Mouse (Mus musculus) myocyte (in vitro differentiated cells): ENCODE measurements around the gene Ylpm1. TPM values are rescaled to one million over a fixed set of nuclear protein-coding genes. Genes with fewer than 3 reads are reported as not detected.
A peak's percentile ranks its signal among the peaks of the same experiment; 100 is the strongest.

Experiments used
- H3K27me3 ChIP-seq: one replicate; pipeline ENCODE4 v1.6.1; 2011; ENCODE audit not compliant: control insufficient read depth, insufficient read depth, insufficient read length
- H3K36me3 ChIP-seq: one replicate; pipeline ENCODE4 v1.6.1; 2011; ENCODE audit not compliant: control insufficient read depth, insufficient read depth
- H3K4me2 ChIP-seq: one replicate; pipeline ENCODE4 v1.6.1; 2011; ENCODE audit warnings: low read depth, control low read depth
- H3K4me3 ChIP-seq: one replicate; pipeline ENCODE4 v1.5.1; 2011; ENCODE audit warnings: mild to moderate bottlenecking, control low read depth, moderate library complexity
- H3K79me2 ChIP-seq: one replicate; pipeline ENCODE4 v1.6.1; 2011; ENCODE audit not compliant: control insufficient read depth, insufficient read depth
- H3ac ChIP-seq: one replicate; pipeline ENCODE4 v1.6.1; 2011; ENCODE audit not compliant: control insufficient read depth, insufficient read length
- CEBPB ChIP-seq: IDR thresholded peaks from 2 replicates; pipeline ENCODE4 v1.6.1; 2011; ENCODE audit warnings: mild to moderate bottlenecking, moderate library complexity; ENCODE audit not compliant: poor library complexity, insufficient read depth, severe bottlenecking
- E2F4 ChIP-seq: IDR thresholded peaks from one replicate; pipeline ENCODE4 v1.6.1; 2011; ENCODE audit warnings: mild to moderate bottlenecking, control low read depth, moderate library complexity; ENCODE audit not compliant: insufficient read depth
- MAX ChIP-seq: IDR thresholded peaks from one replicate; pipeline ENCODE4 v1.6.1; 2011; ENCODE audit warnings: low read depth, mild to moderate bottlenecking, control low read depth
- MYOD1 ChIP-seq, 3 experiments: IDR thresholded peaks; one replicate each; pipeline ENCODE4 v1.6.1; 2011; ENCODE audit warnings: control low read depth in 2 of 3, low read depth in 2 of 3, mild to moderate bottlenecking in 2 of 3, moderate library complexity in 1 of 3; ENCODE audit not compliant: insufficient read length in 2 of 3, control insufficient read depth in 1 of 3
- MYOG ChIP-seq, 3 experiments: IDR thresholded peaks; one replicate each; pipeline ENCODE4 v1.6.1; 2011; ENCODE audit warnings: control low read depth in 2 of 3, low read depth in 2 of 3, mild to moderate bottlenecking in 2 of 3; ENCODE audit not compliant: insufficient read length in 2 of 3, control insufficient read depth in 1 of 3, insufficient read depth in 1 of 3
- POLR2A ChIP-seq: IDR thresholded peaks from one replicate; pipeline ENCODE4 v1.6.1; 2011; ENCODE audit warnings: low read depth, mild to moderate bottlenecking, control low read depth, moderate library complexity; ENCODE audit not compliant: insufficient read length
- POLR2AphosphoS2 ChIP-seq: IDR thresholded peaks from one replicate; pipeline ENCODE4 v1.6.1; 2011; ENCODE audit warnings: low read depth, control low read depth; ENCODE audit not compliant: insufficient read length
- REST ChIP-seq: IDR thresholded peaks from one replicate; pipeline ENCODE4 v1.6.1; 2011; ENCODE audit warnings: mild to moderate bottlenecking, control low read depth, moderate library complexity; ENCODE audit not compliant: insufficient read depth, insufficient read length
- SRF ChIP-seq: IDR thresholded peaks from one replicate; pipeline ENCODE4 v1.6.1; 2011; ENCODE audit warnings: low read depth; ENCODE audit not compliant: control insufficient read depth, insufficient read length
- TCF12 ChIP-seq: IDR thresholded peaks from one replicate; pipeline ENCODE4 v1.6.1; 2011; ENCODE audit warnings: mild to moderate bottlenecking, control low read depth; ENCODE audit not compliant: poor library complexity, insufficient read depth, severe bottlenecking
- TCF3 ChIP-seq: IDR thresholded peaks from one replicate; pipeline ENCODE4 v1.6.1; 2011; ENCODE audit warnings: low read depth, control low read depth; ENCODE audit not compliant: insufficient read length
- USF1 ChIP-seq: IDR thresholded peaks from one replicate; pipeline ENCODE4 v1.6.1; 2011; ENCODE audit warnings: low read depth, mild to moderate bottlenecking, control low read depth, moderate library complexity
- polyA plus RNA-seq: library from polyadenylated mRNA; unstranded; fragments of >200 nt; fragmentation: generic; extraction: Trizol; gene quantifications from one replicate; pipeline ENCODE4 v1.2.1, GENCODE M21; 2012; ENCODE audit warnings: missing spikeins

Gene Ylpm1
- polyA plus RNA-seq, 1 experiment, result 21.0 TPM

GRCm38 (mm10) chr12:84951531-84951930 lies 44.6 kb upstream of the Ylpm1 start:
- Histone ChIP-seq H3K4me2 (no peak overlapping the region), H3K36me3 (peaks cover 43% of the 10 kb centered on the region), H3K27me3 (no peaks in the 10 kb centered on the region), H3K4me3 (no peak overlapping the region), H3ac (no peak overlapping the region), H3K79me2 (no peaks in the 10 kb centered on the region)
- no peak for TF ChIP-seq SRF
- no peak for TF ChIP-seq USF1

DNA sequence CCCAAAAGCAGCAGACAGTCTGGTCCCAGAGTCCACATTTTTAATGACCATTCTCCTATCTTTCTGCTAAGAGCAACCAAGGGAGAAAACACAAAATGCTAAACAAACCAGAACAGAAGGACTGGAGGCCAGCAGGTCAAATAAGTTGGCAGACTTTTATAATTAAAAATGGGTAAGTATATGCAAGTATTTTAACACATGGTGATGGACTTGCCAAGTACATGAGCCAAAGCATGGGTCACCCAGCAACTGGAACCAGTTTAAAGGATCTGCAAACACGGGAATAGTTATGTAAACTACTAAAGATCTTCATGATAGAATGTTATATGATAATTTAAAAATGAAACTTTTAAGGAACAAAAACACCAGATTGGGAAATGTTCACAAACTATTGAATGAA lies 43.8 kb upstream of the Ylpm1 start:
- Histone ChIP-seq H3K36me3 (peaks cover 38% of the 10 kb centered on the region), H3K27me3 (no peaks in the 10 kb centered on the region), H3K79me2 (no peaks in the 10 kb centered on the region), H3ac (no peak overlapping the region), H3K4me3 (no peak overlapping the region), H3K4me2 (no peak overlapping the region)
- TF ChIP-seq MAX, result no peak
- TF ChIP-seq POLR2AphosphoS2, result no peak
- no peak for TF ChIP-seq E2F4
- TF ChIP-seq TCF3, result no peak
- no peak for TF ChIP-seq TCF12

GRCm38 (mm10) chr12:84956317-84956716 lies 39.8 kb upstream of the Ylpm1 start:
- Histone ChIP-seq H3K36me3 (peaks cover 7% of the 10 kb centered on the region), H3K4me3 (no peak overlapping the region), H3K79me2 (no peaks in the 10 kb centered on the region), H3ac (no peak overlapping the region), H3K4me2 (no peak overlapping the region), H3K27me3 (no peaks in the 10 kb centered on the region)
- TF ChIP-seq TCF12 (no peak), TCF3 (no peak), CEBPB (no peak), MYOG (IDR thresholded peaks at IDR 0.05; ENCODE audit: control insufficient read depth in 1 of 3, insufficient read depth in 1 of 3, insufficient read length in 2 of 3, low read depth in 2 of 3) (no peak), POLR2A (no peak), MYOD1 (IDR thresholded peaks at IDR 0.05; ENCODE audit: control insufficient read depth in 1 of 3, insufficient read length in 2 of 3, low read depth in 2 of 3) (no peak), USF1 (no peak), POLR2AphosphoS2 (no peak), E2F4 (no peak), SRF (no peak)

GRCm38 (mm10) chr12:84958794-84959356 lies 37.2 kb upstream of the Ylpm1 start:
- H3K79me2 ChIP-seq, result no peaks in the 10 kb centered on the region
- no peak overlapping the region for H3ac ChIP-seq
- H3K4me3 ChIP-seq, result no peak overlapping the region
- peaks cover 7% of the 10 kb centered on the region for H3K36me3 ChIP-seq
- H3K27me3 ChIP-seq, result no peaks in the 10 kb centered on the region
- H3K4me2 ChIP-seq, result peak overlapping the region; percentile 32
- peak in 1 of 3 experiments; percentile 44 for TF ChIP-seq MYOG (IDR thresholded peaks at IDR 0.05; ENCODE audit: control insufficient read depth in 1 of 3, insufficient read depth in 1 of 3, insufficient read length in 2 of 3, low read depth in 2 of 3)
- peak in 2 of 3 experiments; percentile 70 to 72 for TF ChIP-seq MYOD1 (IDR thresholded peaks at IDR 0.05; ENCODE audit: control insufficient read depth in 1 of 3, insufficient read length in 2 of 3, low read depth in 2 of 3)
- no peak for TF ChIP-seq TCF3

GRCm38 (mm10) chr12:84962606-84963005 lies 33.5 kb upstream of the Ylpm1 start:
- Histone ChIP-seq H3K79me2 (peaks cover 20% of the 10 kb centered on the region), H3K4me2 (no peak overlapping the region), H3K27me3 (no peaks in the 10 kb centered on the region), H3K4me3 (no peak overlapping the region), H3K36me3 (no peaks in the 10 kb centered on the region), H3ac (no peak overlapping the region)
- TF ChIP-seq E2F4, result no peak
- no peak for TF ChIP-seq MYOD1 (IDR thresholded peaks at IDR 0.05; ENCODE audit: control insufficient read depth in 1 of 3, insufficient read length in 2 of 3, low read depth in 2 of 3)
- no peak for TF ChIP-seq SRF
- no peak for TF ChIP-seq CEBPB
- TF ChIP-seq POLR2A, result no peak
- no peak for TF ChIP-seq TCF3
- TF ChIP-seq USF1, result no peak
- TF ChIP-seq MAX, result no peak
- TF ChIP-seq REST, result no peak
- no peak for TF ChIP-seq MYOG (IDR thresholded peaks at IDR 0.05; ENCODE audit: control insufficient read depth in 1 of 3, insufficient read depth in 1 of 3, insufficient read length in 2 of 3, low read depth in 2 of 3)
- TF ChIP-seq POLR2AphosphoS2, result no peak
- TF ChIP-seq TCF12, result no peak
